Mouse (Mus musculus): ENCODE data around the gene Ddx28.
A peak's percentile ranks its signal among the peaks of the same experiment; 100 is the strongest.

Gene Ddx28

DNA sequence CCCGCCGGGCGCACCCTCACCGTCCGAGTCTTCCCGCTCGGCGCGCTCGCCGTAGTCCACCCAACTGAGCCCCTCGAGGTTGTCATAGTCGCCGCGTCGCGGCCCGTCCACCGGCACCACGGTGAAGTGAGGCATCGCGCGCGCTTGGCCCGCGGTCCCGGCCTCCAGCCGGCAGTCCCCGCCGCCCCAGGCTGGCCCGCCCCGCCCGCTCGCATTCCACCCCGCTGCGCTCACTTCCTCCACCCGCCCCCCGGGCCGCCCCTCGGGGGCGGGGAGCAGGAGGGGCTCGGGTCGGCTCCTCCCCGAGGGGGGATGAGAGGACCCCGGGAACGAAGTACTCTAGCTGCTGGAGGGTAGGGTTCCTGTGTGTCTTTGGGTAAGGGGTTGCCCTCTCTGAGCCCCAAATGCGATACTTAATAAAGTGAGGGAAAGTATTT is 45.8 kb downstream of the Ddx28 start, which contains the start of gene Slc12a4:
TSS of gene Slc12a4 (minus strand) at position 193 of the 437 bp plus-strand sequence.
- DNase-seq (ENCODE audit: low spot score): peak; percentile 79

DNA sequence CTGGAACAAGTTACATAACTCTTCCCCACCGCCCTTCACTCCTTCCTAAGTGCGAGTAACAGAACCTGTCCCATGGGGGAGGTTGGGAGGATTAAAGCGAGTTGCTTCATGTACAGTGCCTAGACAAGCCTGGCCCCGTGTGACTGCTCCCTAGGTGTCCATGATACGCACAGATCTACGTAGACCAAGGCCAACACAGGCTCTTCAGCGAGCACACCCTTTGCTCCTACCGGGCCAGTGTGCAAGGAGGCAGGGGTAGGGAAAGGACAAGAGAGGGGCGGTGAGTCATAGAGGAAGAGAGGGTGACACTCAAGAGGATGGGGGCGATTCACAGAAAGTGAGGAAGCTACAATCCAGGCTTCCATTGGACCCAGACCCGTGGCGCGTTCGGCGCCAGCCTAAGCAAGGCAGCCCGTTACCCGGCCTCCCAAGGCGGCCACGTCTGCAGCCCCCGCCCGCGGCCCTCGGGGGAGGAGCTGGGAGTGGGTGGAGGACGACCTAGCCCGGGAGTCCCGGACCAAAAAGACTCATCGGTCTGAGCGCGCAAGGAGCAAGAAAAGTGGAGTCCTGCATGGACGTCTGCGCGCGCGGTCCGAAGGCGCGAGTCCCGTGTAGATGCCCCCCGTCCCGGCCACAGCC is 46.3 kb downstream of the Ddx28 start:
- DNase-seq (ENCODE audit: low spot score): peak; percentile 52

DNA sequence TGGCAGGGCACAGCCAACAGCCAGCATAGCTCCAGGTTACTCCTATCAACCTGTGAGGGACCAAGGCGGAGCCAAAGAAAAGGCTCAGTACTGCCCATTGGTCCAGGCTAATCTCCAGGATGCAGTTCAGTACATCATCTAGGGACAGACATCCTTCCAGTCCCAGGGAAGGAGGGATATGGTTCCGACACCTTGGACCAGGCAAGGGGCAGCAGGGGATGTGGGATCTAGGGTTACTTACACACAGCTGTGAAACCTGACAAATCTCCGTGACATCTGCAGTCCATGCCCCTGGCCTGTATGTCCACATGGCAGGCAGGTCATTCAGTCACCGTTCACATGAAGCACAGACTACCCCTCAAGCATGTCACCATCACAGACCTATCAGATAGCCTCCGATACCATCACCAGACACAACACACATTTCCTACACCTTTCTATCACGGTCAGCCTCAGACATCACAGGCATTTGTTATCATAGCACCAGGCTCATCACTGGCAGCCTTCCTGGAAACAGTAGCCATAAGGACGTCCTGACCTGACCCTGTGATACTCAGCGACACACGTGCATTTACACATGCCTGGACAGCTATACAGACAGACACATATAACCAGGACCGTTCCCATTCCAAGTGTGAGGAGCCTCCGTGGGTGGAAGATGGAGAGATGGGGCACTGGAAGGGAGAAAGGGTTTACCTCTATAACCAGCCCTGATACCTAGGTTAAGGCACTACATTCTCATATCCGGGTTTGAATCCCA is 47.0 kb downstream of the Ddx28 start:
- no peak for DNase-seq (ENCODE audit: low spot score)

DNA sequence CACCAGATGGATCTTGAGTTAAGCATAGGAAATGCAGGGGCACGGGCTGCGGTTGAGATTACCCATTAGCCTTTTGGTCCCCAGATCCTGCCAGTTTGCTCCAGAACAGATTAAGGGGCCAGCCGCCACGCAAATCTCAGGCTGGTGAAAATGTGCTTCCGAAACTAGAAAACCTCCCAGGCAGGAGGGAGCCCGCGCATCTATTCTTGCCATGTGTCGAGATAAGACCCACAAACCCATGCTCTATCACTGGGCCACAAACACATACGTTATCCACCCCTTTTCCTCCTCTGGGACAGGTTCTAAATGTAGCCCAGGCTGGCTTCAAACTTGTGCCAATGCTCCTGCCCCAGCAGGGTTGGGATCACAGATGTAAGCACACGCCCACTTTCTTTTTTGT is 50.1 kb downstream of the Ddx28 start:
- DNase-seq (ENCODE audit: low spot score): no peak

DNA sequence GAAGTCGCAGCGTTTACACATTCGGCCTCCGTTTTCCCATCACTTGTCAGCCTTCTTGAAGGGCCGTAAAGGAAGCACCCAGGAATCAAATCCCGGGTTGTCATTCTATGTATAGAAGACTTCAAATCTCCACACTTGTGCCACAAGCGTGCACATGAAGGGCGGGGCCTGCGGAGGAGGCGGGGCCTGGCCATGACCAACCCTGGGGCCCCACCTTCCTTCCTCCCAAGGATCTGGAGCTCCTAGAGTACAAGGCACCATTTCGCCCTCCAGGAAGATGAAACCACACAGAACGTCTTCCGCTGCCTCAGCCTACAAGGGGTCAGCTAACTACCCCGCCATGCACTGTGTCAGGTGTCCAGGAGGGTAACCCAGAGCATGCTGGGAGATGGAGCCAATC is 50.6 kb downstream of the Ddx28 start:
- no peak for DNase-seq (ENCODE audit: low spot score)

All from lung, postnatal 25 days (tissue).